Mouse (Mus musculus): Measurements from ENCODE around the gene Gm21970.

GRCm38 (mm10) chr16:91378991-91379390 lies 12.5 kb upstream of the Gm21970 start:
- TF ChIP-seq GATA1 (IDR thresholded peaks at IDR 0.05; ENCODE audit: borderline replicate concordance, low read length) (no peak), FLI1 (IDR thresholded peaks at IDR 0.05; ENCODE audit: low read length) (no peak)

Data from megakaryocyte, embryonic 14.5 days (primary cell).